Mouse (Mus musculus) thymus, adult 2 months (tissue): ENCODE results near the gene She.

ENCODE experiments used
- CTCF ChIP-seq: fragments of 200-500 bp; IDR thresholded peaks from 2 replicates; pipeline ENCODE4 v1.5.1; 2012; ENCODE audit warnings: mild to moderate bottlenecking, control low read depth, low read length, moderate library complexity, borderline replicate concordance; ENCODE audit not compliant: control insufficient read depth, poor library complexity, insufficient read depth; ENCODE audit errors: extremely low read depth
- POLR2A ChIP-seq: fragments of 200-500 bp; IDR thresholded peaks from 2 replicates; pipeline ENCODE4 v1.6.1; 2012; ENCODE audit warnings: mild to moderate bottlenecking, low read length, control low read depth, moderate library complexity; ENCODE audit not compliant: control insufficient read depth, poor library complexity, insufficient read depth; ENCODE audit errors: extremely low read depth

DNA sequence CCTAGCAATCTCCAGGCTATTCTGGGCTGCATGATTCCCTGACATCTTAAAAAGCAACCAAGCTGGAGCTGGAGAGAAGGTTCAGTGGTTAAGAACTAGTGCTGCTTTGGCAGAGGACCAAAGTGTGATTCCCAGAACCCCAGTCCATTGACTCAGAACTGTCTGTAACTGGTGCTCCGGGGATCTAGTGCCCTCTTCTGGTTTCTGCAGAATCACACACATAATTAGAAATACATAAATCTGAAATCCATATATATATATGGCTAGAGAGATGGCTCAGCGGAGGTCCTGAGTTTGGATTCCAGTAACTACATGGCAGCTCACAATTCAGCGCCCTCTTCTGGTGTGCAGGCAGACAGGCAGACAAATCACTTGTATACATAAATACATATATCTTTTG is 16.0 kb downstream of the She start:
- TF ChIP-seq POLR2A (no peak), CTCF (no peak)
